Mouse (Mus musculus) megakaryocyte, embryonic 14.5 days (primary cell): ENCODE results near the gene Nr1i3.

Experiments used
- FLI1 ChIP-seq: IDR thresholded peaks from 2 replicates; pipeline ENCODE4 v1.6.1; 2012; ENCODE audit warnings: low read length, inconsistent platforms, mixed read lengths
- GATA1 ChIP-seq: IDR thresholded peaks from 3 replicates; pipeline ENCODE4 v1.6.1; 2012; ENCODE audit warnings: mixed read lengths, low read length, inconsistent platforms, borderline replicate concordance

DNA sequence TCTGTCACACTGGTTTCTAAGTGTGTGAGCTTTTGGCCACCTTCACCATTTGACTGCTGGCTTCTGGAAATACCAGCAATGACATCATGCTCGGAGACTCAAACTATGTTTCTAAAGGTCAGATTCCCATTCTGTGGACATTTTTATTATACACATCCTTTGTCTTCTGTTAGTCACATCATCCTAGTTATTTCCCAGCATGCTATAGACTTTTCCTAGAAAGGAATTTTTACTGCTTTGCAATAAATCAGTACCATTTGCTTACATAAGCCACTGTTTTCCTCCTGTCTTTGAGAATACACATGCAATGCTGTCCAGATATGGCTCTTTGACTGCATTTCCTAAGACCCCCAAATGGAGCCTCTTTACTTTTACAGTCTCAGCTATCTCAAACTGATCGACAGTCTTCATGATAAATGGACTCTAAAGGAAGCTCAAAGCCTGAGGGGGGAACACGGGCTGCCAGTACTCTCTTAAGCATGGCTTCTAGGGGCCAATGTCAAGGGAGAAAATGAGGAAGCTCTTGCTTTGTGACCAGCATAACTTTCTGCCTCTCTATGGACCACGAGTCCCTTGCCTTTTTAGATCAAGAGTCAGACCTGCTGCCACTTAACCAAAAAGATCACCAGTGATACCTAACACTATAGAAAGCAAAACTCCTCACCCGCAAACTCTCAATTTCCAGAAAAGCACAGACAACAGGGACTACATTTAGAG lies 48.0 kb upstream of the Nr1i3 start:
- no peak for TF ChIP-seq GATA1
- no peak for TF ChIP-seq FLI1
